Mouse (Mus musculus): ENCODE data around the gene Vmn2r8. TPM values are rescaled to one million over a fixed set of nuclear protein-coding genes. Genes with fewer than 3 reads are reported as not detected.
"Not testable (repeated sequence)": the region's sequence is repeated elsewhere in the genome, so short reads cannot be mapped to it uniquely, and the experiment has no call there.

The Vmn2r8 gene
- polyA plus RNA-seq, 1 experiment from 2014 or later, result not detected

GRCm38 (mm10) chr5:108760002-108760401, 48.6 kb downstream of the Vmn2r8 start:
- DNase-seq (ENCODE audit: low spot score), result no peak
- Histone ChIP-seq H3K4me3 (ENCODE audit: low read depth, low read length) (no peak overlapping the region), H3K9ac (ENCODE audit: low read depth, low read length) (no peak overlapping the region), H3K27ac (replicated peaks; ENCODE audit: low read depth, low read length) (no peak overlapping the region), H3K36me3 (ENCODE audit: control insufficient read depth, insufficient read depth, low read length) (no peaks in the 10 kb centered on the region), H3K4me1 (ENCODE audit: control insufficient read depth, insufficient read depth, low read length) (no peaks in the 10 kb centered on the region), H3K27me3 (replicated peaks; ENCODE audit: control insufficient read depth, insufficient read depth, low read length) (no peaks in the 10 kb centered on the region), H3K4me2 (ENCODE audit: low read depth, low read length) (no peak overlapping the region), H3K9me3 (ENCODE audit: control insufficient read depth, low read length) (no peaks in the 10 kb centered on the region)
- 75% methylated on average over 2 of the region's 2 CpGs for WGBS
- no peak for ATAC-seq (ENCODE audit: low read depth)

GRCm38 (mm10) chr5:108758396-108758795, 50.3 kb downstream of the Vmn2r8 start:
- no peak overlapping the region for H3K4me3 ChIP-seq (ENCODE audit: low read depth, low read length)
- H3K9ac ChIP-seq (ENCODE audit: low read depth, low read length), result no peak overlapping the region
- no peaks in the 10 kb centered on the region for H3K36me3 ChIP-seq (ENCODE audit: control insufficient read depth, insufficient read depth, low read length)
- 46% methylated on average over 3 of the region's 3 CpGs for WGBS
- no peaks in the 10 kb centered on the region for H3K27me3 ChIP-seq (replicated peaks; ENCODE audit: control insufficient read depth, insufficient read depth, low read length)
- DNase-seq (ENCODE audit: low spot score) (peak; percentile 12), ATAC-seq (ENCODE audit: low read depth) (no peak)
- no peak overlapping the region for H3K27ac ChIP-seq (replicated peaks; ENCODE audit: low read depth, low read length)
- no peaks in the 10 kb centered on the region for H3K9me3 ChIP-seq (ENCODE audit: control insufficient read depth, low read length)
- H3K4me1 ChIP-seq (ENCODE audit: control insufficient read depth, insufficient read depth, low read length), result no peaks in the 10 kb centered on the region
- no peak overlapping the region for H3K4me2 ChIP-seq (ENCODE audit: low read depth, low read length)

DNA sequence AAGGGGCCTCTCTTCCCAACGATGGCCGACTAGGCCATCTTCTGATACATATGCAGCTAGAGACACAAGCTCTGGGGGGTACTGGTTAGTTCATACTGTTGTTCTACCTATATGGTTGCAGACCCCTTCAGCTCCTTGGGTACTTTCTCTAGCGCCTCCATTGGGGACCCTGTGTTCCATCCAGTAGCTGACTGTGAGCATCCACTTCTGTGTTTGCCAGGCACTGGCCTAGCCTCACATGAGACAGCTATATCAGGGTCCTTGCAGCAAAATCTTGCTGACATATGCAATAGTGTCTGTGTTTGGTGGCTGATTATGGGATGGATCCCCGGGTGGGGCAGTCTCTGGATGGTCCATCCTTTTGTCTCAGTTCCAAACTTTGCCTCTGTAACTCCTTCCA, 57.4 kb downstream of the Vmn2r8 start:
- not testable (repeated sequence) for ATAC-seq (ENCODE audit: low read depth); H3K4me3 ChIP-seq (ENCODE audit: low read depth, low read length); H3K4me1 ChIP-seq (ENCODE audit: control insufficient read depth, insufficient read depth, low read length); H3K9me3 ChIP-seq (ENCODE audit: control insufficient read depth, low read length); DNase-seq (ENCODE audit: low spot score); H3K4me2 ChIP-seq (ENCODE audit: low read depth, low read length); H3K9ac ChIP-seq (ENCODE audit: low read depth, low read length); H3K27ac ChIP-seq (replicated peaks; ENCODE audit: low read depth, low read length); H3K36me3 ChIP-seq (ENCODE audit: control insufficient read depth, insufficient read depth, low read length); H3K27me3 ChIP-seq (replicated peaks; ENCODE audit: control insufficient read depth, insufficient read depth, low read length)
- WGBS, result 91% methylated on average over 4 of the region's 4 CpGs

DNA sequence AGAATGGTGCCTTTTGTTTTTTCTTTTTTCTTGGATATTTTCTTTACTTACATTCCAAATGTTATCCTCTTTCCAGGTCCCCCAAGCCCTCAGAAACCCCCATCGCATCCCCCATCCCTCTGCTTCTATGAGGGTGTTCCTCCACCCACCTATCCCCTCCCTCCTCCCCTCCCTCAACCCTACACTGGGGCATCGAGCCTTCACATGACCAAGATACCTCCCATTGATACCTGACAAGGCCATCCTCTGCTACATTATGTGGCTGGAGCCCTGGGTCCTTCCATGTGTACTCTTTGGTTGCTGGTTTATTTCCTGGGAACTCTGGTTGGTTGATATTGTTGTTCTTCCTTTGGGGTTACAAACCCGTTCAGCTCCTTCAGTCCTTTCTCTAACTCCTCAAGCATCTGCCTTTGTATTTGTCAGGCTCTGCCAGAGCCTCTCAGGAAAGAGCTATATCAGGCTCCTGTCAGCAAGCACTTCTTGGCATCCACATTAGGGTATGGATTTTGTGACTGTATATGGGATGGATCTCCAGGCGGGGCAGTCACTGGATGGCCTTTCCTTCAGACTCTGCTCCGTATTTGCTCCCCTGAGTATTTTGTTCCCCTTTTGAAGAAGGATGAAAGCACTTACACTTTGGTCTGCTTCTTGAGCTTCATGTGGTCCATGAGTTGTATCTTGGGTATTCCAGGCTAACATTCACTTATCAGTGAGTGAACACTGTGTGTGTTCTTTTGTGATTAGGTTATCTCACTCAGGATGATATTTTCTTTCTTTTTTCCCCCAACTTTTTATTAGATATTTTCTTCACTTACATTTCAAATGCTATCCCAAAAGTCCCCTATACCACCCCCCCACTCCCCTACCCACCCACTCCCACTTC, 58.1 kb downstream of the Vmn2r8 start:
- no peak overlapping the region for H3K9ac ChIP-seq (ENCODE audit: low read depth, low read length)
- H3K4me2 ChIP-seq (ENCODE audit: low read depth, low read length), result no peak overlapping the region
- no peaks in the 10 kb centered on the region for H3K36me3 ChIP-seq (ENCODE audit: control insufficient read depth, insufficient read depth, low read length)
- H3K9me3 ChIP-seq (ENCODE audit: control insufficient read depth, low read length), result no peaks in the 10 kb centered on the region
- H3K4me1 ChIP-seq (ENCODE audit: control insufficient read depth, insufficient read depth, low read length), result no peaks in the 10 kb centered on the region
- H3K27ac ChIP-seq (replicated peaks; ENCODE audit: low read depth, low read length), result no peak overlapping the region
- ATAC-seq (ENCODE audit: low read depth) (no peak), DNase-seq (ENCODE audit: low spot score) (no peak)
- WGBS, result 79% methylated on average over 5 of the region's 5 CpGs
- no peaks in the 10 kb centered on the region for H3K27me3 ChIP-seq (replicated peaks; ENCODE audit: control insufficient read depth, insufficient read depth, low read length)
- no peak overlapping the region for H3K4me3 ChIP-seq (ENCODE audit: low read depth, low read length)

DNA sequence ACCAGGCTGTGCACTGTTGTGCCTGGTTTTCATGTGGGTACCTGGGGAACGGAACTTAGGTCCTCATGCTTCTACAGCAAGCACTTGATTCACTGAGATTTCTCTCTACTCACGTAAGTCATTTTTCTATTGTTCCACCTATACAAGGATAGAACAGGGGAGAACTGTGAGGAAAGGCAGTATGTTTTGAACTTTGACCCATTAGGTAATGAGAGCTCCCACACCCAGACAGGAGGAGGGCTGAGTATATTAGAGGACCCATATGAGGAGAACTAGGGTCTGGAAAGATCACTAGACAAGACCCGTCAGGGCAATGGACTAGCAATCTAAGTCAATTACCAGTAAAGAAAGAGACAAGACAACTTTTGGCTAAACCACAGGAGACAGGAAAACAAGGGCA, 64.0 kb downstream of the Vmn2r8 start:
- DNase-seq (ENCODE audit: low spot score) (no peak), ATAC-seq (ENCODE audit: low read depth) (no peak)
- H3K4me1 ChIP-seq (ENCODE audit: control insufficient read depth, insufficient read depth, low read length), result no peaks in the 10 kb centered on the region
- 73% methylated on average over 3 of the region's 3 CpGs for WGBS
- no peak overlapping the region for H3K27ac ChIP-seq (replicated peaks; ENCODE audit: low read depth, low read length)
- no peak overlapping the region for H3K4me3 ChIP-seq (ENCODE audit: low read depth, low read length)
- no peak overlapping the region for H3K9ac ChIP-seq (ENCODE audit: low read depth, low read length)
- H3K36me3 ChIP-seq (ENCODE audit: control insufficient read depth, insufficient read depth, low read length), result no peaks in the 10 kb centered on the region
- no peaks in the 10 kb centered on the region for H3K9me3 ChIP-seq (ENCODE audit: control insufficient read depth, low read length)
- H3K4me2 ChIP-seq (ENCODE audit: low read depth, low read length), result no peak overlapping the region
- H3K27me3 ChIP-seq (replicated peaks; ENCODE audit: control insufficient read depth, insufficient read depth, low read length), result no peaks in the 10 kb centered on the region

DNA sequence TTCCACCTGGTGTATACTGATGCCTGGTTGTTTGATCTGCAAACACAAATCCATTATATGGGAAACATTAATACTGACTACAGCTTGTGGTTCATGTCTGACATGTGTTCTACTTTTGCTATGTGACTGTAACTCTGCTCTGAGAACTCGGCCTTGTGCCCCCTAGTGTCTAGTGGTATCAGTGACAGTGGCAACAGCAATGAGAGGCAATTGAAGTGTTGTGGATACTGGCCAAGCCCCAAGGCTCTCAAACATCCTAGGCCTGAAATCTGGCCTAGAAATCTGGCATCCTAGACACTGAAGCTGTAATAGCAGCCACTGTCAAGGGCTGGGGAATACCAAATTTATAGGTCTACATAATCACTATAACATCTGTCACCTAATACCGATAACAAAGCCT, 64.8 kb downstream of the Vmn2r8 start:
- ATAC-seq (ENCODE audit: low read depth), result no peak

DNA sequence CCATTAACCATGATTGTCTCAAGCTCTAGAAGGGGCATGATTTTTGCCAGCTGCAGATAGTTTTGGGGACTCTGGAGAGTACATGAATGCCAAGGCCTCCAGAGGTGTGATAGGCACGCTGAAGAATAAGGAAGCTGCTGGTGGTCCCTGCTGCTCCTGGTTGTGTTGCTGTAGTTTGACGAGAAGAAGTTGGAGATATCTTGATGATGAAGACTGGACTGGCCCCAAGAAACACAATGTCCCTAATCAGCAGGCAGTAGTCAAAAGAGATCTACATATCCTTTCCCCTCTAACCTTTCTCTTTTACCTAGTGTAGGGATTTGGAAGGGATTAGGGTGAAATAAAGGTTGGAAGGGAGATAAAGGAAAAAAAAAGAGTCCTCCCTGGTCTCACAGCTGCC, 66.1 kb downstream of the Vmn2r8 start:
- Histone ChIP-seq H3K4me1 (ENCODE audit: control insufficient read depth, insufficient read depth, low read length) (no peaks in the 10 kb centered on the region), H3K4me3 (ENCODE audit: low read depth, low read length) (no peak overlapping the region), H3K9me3 (ENCODE audit: control insufficient read depth, low read length) (no peaks in the 10 kb centered on the region), H3K4me2 (ENCODE audit: low read depth, low read length) (no peak overlapping the region), H3K27ac (replicated peaks; ENCODE audit: low read depth, low read length) (no peak overlapping the region), H3K36me3 (ENCODE audit: control insufficient read depth, insufficient read depth, low read length) (no peaks in the 10 kb centered on the region), H3K9ac (ENCODE audit: low read depth, low read length) (no peak overlapping the region), H3K27me3 (replicated peaks; ENCODE audit: control insufficient read depth, insufficient read depth, low read length) (no peaks in the 10 kb centered on the region)
- WGBS, result 72% methylated on average over 2 of the region's 2 CpGs
- DNase-seq (ENCODE audit: low spot score) (no peak), ATAC-seq (ENCODE audit: low read depth) (no peak)

More for the DNA sequence above, 64.8 kb downstream of the Vmn2r8 start:
- no peak overlapping the region for H3K27ac ChIP-seq (replicated peaks; ENCODE audit: low read depth, low read length)
- H3K9ac ChIP-seq (ENCODE audit: low read depth, low read length), result no peak overlapping the region
- no peaks in the 10 kb centered on the region for H3K27me3 ChIP-seq (replicated peaks; ENCODE audit: control insufficient read depth, insufficient read depth, low read length)
- no peak for DNase-seq (ENCODE audit: low spot score)
- no peak overlapping the region for H3K4me3 ChIP-seq (ENCODE audit: low read depth, low read length)
- WGBS, result 48% methylated on average over 2 of the region's 2 CpGs
- H3K4me2 ChIP-seq (ENCODE audit: low read depth, low read length), result no peak overlapping the region
- no peaks in the 10 kb centered on the region for H3K36me3 ChIP-seq (ENCODE audit: control insufficient read depth, insufficient read depth, low read length)
- no peaks in the 10 kb centered on the region for H3K4me1 ChIP-seq (ENCODE audit: control insufficient read depth, insufficient read depth, low read length)
- H3K9me3 ChIP-seq (ENCODE audit: control insufficient read depth, low read length), result no peaks in the 10 kb centered on the region

DNA sequence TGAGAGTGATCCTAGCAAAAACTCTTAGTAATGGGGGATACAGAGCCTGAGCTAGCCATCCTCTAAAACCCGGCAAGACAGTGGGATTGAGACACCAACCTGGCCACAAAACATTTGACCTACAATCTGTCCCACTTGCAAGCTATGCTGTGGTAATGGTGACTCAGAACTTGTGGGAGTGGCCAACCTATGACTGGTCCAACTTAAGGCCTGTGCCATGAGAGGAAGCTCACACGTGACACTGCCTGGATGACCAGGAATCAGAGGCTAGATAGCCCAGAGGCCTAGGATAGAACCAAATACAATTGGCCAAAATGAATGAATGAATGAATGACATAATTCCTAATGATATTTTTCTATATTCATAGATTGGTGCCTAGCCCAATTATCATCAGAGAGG, 66.8 kb downstream of the Vmn2r8 start:
- H3K27me3 ChIP-seq (replicated peaks; ENCODE audit: control insufficient read depth, insufficient read depth, low read length), result no peaks in the 10 kb centered on the region
- 86% methylated on average over 2 of the region's 2 CpGs for WGBS
- ATAC-seq (ENCODE audit: low read depth), result no peak
- no peaks in the 10 kb centered on the region for H3K4me1 ChIP-seq (ENCODE audit: control insufficient read depth, insufficient read depth, low read length)
- H3K4me3 ChIP-seq (ENCODE audit: low read depth, low read length), result no peak overlapping the region
- no peaks in the 10 kb centered on the region for H3K36me3 ChIP-seq (ENCODE audit: control insufficient read depth, insufficient read depth, low read length)
- no peak for DNase-seq (ENCODE audit: low spot score)
- no peak overlapping the region for H3K4me2 ChIP-seq (ENCODE audit: low read depth, low read length)
- no peak overlapping the region for H3K27ac ChIP-seq (replicated peaks; ENCODE audit: low read depth, low read length)
- H3K9me3 ChIP-seq (ENCODE audit: control insufficient read depth, low read length), result no peaks in the 10 kb centered on the region
- no peak overlapping the region for H3K9ac ChIP-seq (ENCODE audit: low read depth, low read length)

Measured in embryonic facial prominence, embryonic 14.5 days (tissue).